In the genomic region with DNA sequence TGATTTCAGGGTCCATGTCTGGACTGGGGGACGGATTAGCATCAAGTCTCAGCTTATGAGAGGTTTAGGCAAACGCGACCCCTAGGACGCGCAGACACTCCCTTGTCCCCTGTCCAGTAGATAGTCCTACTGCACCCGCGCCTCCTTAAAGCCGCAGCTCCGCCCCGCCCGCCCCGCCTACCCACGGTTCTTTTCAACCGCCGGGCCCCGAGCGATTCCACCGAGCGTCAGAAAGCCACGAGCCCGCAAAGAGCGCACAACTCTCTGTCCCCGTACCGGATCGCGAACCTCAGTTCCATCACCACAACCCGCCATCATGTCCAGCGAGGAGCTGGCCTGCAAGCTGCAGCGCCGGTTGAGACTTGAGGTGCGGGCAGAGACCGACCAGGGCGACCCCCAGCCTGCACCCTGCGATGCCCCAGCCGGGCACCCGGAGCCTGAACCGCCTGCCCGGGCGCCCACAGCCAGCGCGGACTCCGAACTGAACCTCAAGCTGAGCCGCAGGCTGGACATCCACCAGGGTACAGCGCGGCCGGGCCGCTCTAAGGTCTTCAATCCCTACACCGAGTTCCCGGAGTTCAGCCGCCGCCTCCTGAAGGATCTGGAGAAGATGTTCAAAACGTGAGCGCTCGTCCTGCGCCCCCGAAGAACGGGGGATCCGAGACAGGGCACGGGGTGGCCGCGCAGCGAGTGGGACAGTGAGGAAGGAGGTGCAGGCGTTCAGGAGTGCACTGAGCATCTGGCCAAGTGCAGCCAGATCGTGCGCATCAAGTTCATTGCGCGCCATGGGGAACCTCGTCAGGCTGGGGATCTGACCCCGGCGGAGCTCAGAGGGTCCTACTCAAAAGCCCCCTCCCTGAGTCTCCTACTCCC, we compare ENCODE assay signal across 9 mouse cellular contexts. TPM values are rescaled to one million over a fixed set of nuclear protein-coding genes. Genes with fewer than 3 reads are reported as not detected.
DNase-seq lines count a peak whose midpoint lies in the region; ATAC-seq and TF ChIP-seq lines count a peak whose summit lies in the region.
"Had no signal": no experiment of that assay in that cellular context is flagged by ENCODE, and none has a peak within 500 bp of the region (broad histone marks: within the 10 kb centered on the region; RNA-seq: fewer than 3 reads in every experiment).

A gene (plus strand): TSS at position 230 of the 873 bp plus-strand sequence.

- peaks cover 2 to 10% of the 10 kb centered on the region in 2 experiments; a peak in 2 of 4 replicates for H3K4me1 ChIP-seq in ES-E14 (ENCODE audit: control insufficient read depth in 2 of 2, insufficient read depth in 2 of 2, low read length in 2 of 2, poor library complexity in 1 of 2)
- H3K4me1 ChIP-seq in embryonic facial prominence, embryonic 12.5 days = peaks cover 20% of the 10 kb centered on the region

- WGBS in embryonic facial prominence, embryonic 12.5 days = under 1% methylated on average over 70 of the region's 70 CpGs

- H3K9me3 ChIP-seq in ES-E14 (ENCODE audit: control insufficient read depth, insufficient read depth, low read depth, low read length) = no peaks in the 10 kb centered on the region
- no peaks in the 10 kb centered on the region for H3K9me3 ChIP-seq in embryonic facial prominence, embryonic 12.5 days

- H3K27me3 ChIP-seq in embryonic facial prominence, embryonic 12.5 days = peaks cover 87% of the 10 kb centered on the region

- peak within 1 kb of the TSS; percentile 96 for H3K4me2 ChIP-seq in embryonic facial prominence, embryonic 12.5 days (replicated peaks)

- peak within 1 kb of the TSS; percentile 67 to 70 for H3K4me3 ChIP-seq in ES-E14 (ENCODE audit: insufficient read depth in 1 of 2, low read depth in 1 of 2, low read length in 2 of 2, poor library complexity in 1 of 2, severe bottlenecking in 1 of 2)
- peak within 1 kb of the TSS; percentile 52 for H3K4me3 ChIP-seq in embryonic facial prominence, embryonic 12.5 days

- no peaks in the 10 kb centered on the region for H3K36me3 ChIP-seq in ES-E14 (ENCODE audit: control insufficient read depth, insufficient read depth, low read length, poor library complexity, severe bottlenecking)
- no peaks in the 10 kb centered on the region for H3K36me3 ChIP-seq in embryonic facial prominence, embryonic 12.5 days

- no peak within 1 kb of the TSS for H3K27ac ChIP-seq in ES-E14 (ENCODE audit: insufficient read depth, low read depth, low read length, poor library complexity, severe bottlenecking)
- no peak within 1 kb of the TSS for H3K27ac ChIP-seq in embryonic facial prominence, embryonic 12.5 days

- DNase-seq in frontal cortex, adult 2 months (ENCODE audit: extremely low spot score in 1 of 2, low spot score in 1 of 2) = no peak
- DNase-seq in frontal cortex, postnatal 36 days (ENCODE audit: low spot score in 2 of 2) = no peak
- DNase-seq in ES-E14 (ENCODE audit: low read depth, low spot score) = no peak
- peak; percentile 42 to 48 for DNase-seq in heart, postnatal 10 days
- peak; percentile 75 to 82 for DNase-seq in kidney, postnatal 25 days
- peak; percentile 22 for DNase-seq in lung, postnatal 36 days
- peak; percentile 81 for DNase-seq in testis, postnatal 10 days (ENCODE audit: low spot score)

- in situ Hi-C loops in ES-E14 (cut with MboI; ENCODE audit: low sequenced_read_pairs in 2 of 2, unreplicated experiment in 2 of 2) = no loop called here

- no peak for ATAC-seq in embryonic facial prominence, embryonic 12.5 days (ENCODE audit: insufficient number of reproducible peaks, insufficient read depth, low FRiP score, low TSS enrichment)

- intact Hi-C loops in heart, postnatal 10 days (cut with DNase I) = no loop called here

- H3K9ac ChIP-seq in ES-E14 (ENCODE audit: insufficient read depth, low read depth, low read length, poor library complexity, severe bottlenecking) = peak within 1 kb of the TSS; percentile 45
- H3K9ac ChIP-seq in embryonic facial prominence, embryonic 12.5 days = peak within 1 kb of the TSS; percentile 47

TF ChIP-seq in ES-E14, 5 proteins besides CTCF, POLR2A, EP300 and RAD21:
- TF ChIP-seq ZNF384 (IDR thresholded peaks at IDR 0.05; ENCODE audit: low read depth, low read length) (no peak), ZC3H11A (IDR thresholded peaks at IDR 0.05; ENCODE audit: borderline replicate concordance, low read depth, low read length) (no peak), HCFC1 (IDR thresholded peaks at IDR 0.05; ENCODE audit: borderline replicate concordance, insufficient read depth, low read length) (no peak), CHD2 (IDR thresholded peaks at IDR 0.05; ENCODE audit: low read depth, low read length) (no peak), MAFK (IDR thresholded peaks at IDR 0.05; ENCODE audit: insufficient read depth, low read depth, low read length) (no peak)

RNA-seq across cellular contexts. Expression of the gene that starts here (rescaled TPM):
- polyA plus RNA-seq in frontal cortex, adult 2 months (2012; rRNA removed) = 27.6 and 29.0 TPM in 2 replicates
- 1.3 and 1.8 TPM in 2 replicates for total RNA-seq in ES-E14 (2012; rRNA removed)
- 0.98 and 1.5 TPM in 2 replicates for polyA plus RNA-seq in embryonic facial prominence, embryonic 12.5 days (2016; fragmentation: Nextera tagmentation; extraction: Ambion mirVana)
- total RNA-seq in heart, postnatal 10 days (2021) = 1 to 10 TPM; 6.4 to 6.8 TPM
- total RNA-seq: MEL had no signal

Comparison
In these comparisons a context has a peak if more than half of its experiments do, and no peak if none do; other contexts are left out.
1. RNA of the gene that starts here (polyA plus RNA-seq): 27.6 to 29.0 TPM in frontal cortex, adult 2 months; 0.98 to 1.5 TPM in embryonic facial prominence, embryonic 12.5 days; every median in the first group is over 10 times any median in the second.
2. DNase-seq: peak in heart, postnatal 10 days (2 of 2), kidney, postnatal 25 days (2 of 2), lung, postnatal 36 days (single experiment) and testis, postnatal 10 days (single experiment); none in frontal cortex, adult 2 months (0 of 2), frontal cortex, postnatal 36 days (0 of 2) and ES-E14 (single experiment).